Mouse (Mus musculus) myocyte (in vitro differentiated cells): ENCODE data around the gene Arhgap22.

Experiments used
- E2F4 ChIP-seq: IDR thresholded peaks from one replicate; pipeline ENCODE4 v1.6.1; 2011; ENCODE audit warnings: mild to moderate bottlenecking, control low read depth, moderate library complexity; ENCODE audit not compliant: insufficient read depth
- MAX ChIP-seq: IDR thresholded peaks from one replicate; pipeline ENCODE4 v1.6.1; 2011; ENCODE audit warnings: low read depth, mild to moderate bottlenecking, control low read depth
- POLR2A ChIP-seq: IDR thresholded peaks from one replicate; pipeline ENCODE4 v1.6.1; 2011; ENCODE audit warnings: low read depth, mild to moderate bottlenecking, control low read depth, moderate library complexity; ENCODE audit not compliant: insufficient read length
- TCF12 ChIP-seq: IDR thresholded peaks from one replicate; pipeline ENCODE4 v1.6.1; 2011; ENCODE audit warnings: mild to moderate bottlenecking, control low read depth; ENCODE audit not compliant: poor library complexity, insufficient read depth, severe bottlenecking
- TCF3 ChIP-seq: IDR thresholded peaks from one replicate; pipeline ENCODE4 v1.6.1; 2011; ENCODE audit warnings: low read depth, control low read depth; ENCODE audit not compliant: insufficient read length

GRCm38 (mm10) chr14:33190646-33191045 lies 23.2 kb upstream of the Arhgap22 start:
- TF ChIP-seq POLR2A (no peak), TCF12 (no peak), E2F4 (no peak), TCF3 (no peak), MAX (no peak)
